23 mouse cellular contexts compared by ENCODE assay signal in the genomic region with DNA sequence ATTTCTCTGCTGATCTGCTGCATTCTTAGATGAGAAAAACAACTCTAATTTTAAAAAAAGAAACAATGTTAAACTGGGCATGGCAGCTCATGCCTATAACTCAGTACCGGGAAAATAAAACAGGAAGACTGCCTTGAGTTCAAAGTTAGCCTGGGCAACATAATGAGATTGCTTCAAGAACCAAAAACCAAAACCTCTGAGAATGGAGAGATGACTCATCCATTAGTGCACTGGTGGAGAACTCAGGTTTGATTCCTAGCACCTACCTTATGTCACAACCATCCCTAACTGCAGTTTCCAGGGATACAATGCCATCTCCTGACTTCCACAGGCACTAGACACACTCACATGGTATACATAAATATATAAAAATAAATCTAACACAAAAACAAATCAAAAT. TPM values are rescaled to one million over a fixed set of nuclear protein-coding genes. Genes with fewer than 3 reads are reported as not detected.
DNase-seq lines count a peak whose midpoint lies in the region; ATAC-seq and TF ChIP-seq lines count a peak whose summit lies in the region.
"Had no signal": no experiment of that assay in that cellular context is flagged by ENCODE, and none has a peak within 500 bp of the region (broad histone marks: within the 10 kb centered on the region; RNA-seq: fewer than 3 reads in every experiment).

No protein-coding gene starts in this region.

- peak; percentile 38; the same call in 1 of the 2 replicates for TF ChIP-seq EP300 in CH12.LX (IDR thresholded peaks at IDR 0.05; ENCODE audit: low read length)

- no peak overlapping the region for H3K4me3 ChIP-seq in CH12.LX (replicated peaks in 1 of 3; ENCODE audit: low read depth in 2 of 3, low read length in 2 of 3, poor library complexity in 1 of 3)

- in situ Hi-C loops in CH12.LX (cut with MboI; ENCODE audit: low pct_ligation_motif_present, low pct_unique_long_range_greater_than_20kb, low sequenced_read_pairs) = no loop called here

- no peak overlapping the region for H3K9ac ChIP-seq in CH12.LX (ENCODE audit: insufficient read depth, low read depth)

- TF ChIP-seq RAD21 in CH12.LX (IDR thresholded peaks at IDR 0.05; ENCODE audit: low read depth, low read length) = no peak

- no peak for TF ChIP-seq CTCF in CH12.LX (conservative IDR thresholded peaks at IDR 0.05 in 1 of 2, IDR thresholded peaks at IDR 0.05 in 1 of 2; ENCODE audit: low read depth in 2 of 2, low read length in 2 of 2)

- DNase-seq in 416B (ENCODE audit: low read depth) = peak; percentile 43
- peak; percentile 24 for DNase-seq in CH12.LX (ENCODE audit: extremely low read depth)
- peak; percentile 32 for DNase-seq in induced T-regulatory cell, adult 2 months (ENCODE audit: low read depth)
- no peak for DNase-seq in gastrocnemius, postnatal 10 days
- no peak for DNase-seq in right cerebral cortex, adult 2 months (ENCODE audit: low spot score in 2 of 2)
- DNase-seq in gastrocnemius, adult 18-20 months (ENCODE audit: low spot score) = no peak
- DNase-seq: adrenal gland, adult 2 months; adrenal gland, adult 8-10 months; adrenal gland, postnatal 10 days; adrenal gland, postnatal 14 days; adrenal gland, postnatal 25 days; adrenal gland, postnatal 36 days; B cell, adult 2 months; cerebellum, adult 11 months; cerebellum, adult 11-12 months; cerebellum, adult 18-20 months; cerebellum, adult 2 months had no signal

- peaks cover 36% of the 10 kb centered on the region for H3K79me2 ChIP-seq in CH12.LX (replicated peaks; ENCODE audit: control insufficient read depth, extremely low read depth, insufficient read depth, poor library complexity, severe bottlenecking)

- no peak overlapping the region for H3K27ac ChIP-seq in CH12.LX (ENCODE audit: insufficient read depth, low read depth)

- H3K27me3 ChIP-seq in CH12.LX (replicated peaks) = no peaks in the 10 kb centered on the region
- H3K27me3 ChIP-seq: Patski had no signal

- dilution Hi-C loops in CH12.LX (cut with MboI; ENCODE audit: extremely low pct_ligation_motif_present, extremely low pct_unique_long_range_greater_than_20kb, low sequenced_read_pairs) = no loop called here

- no peaks in the 10 kb centered on the region for H3K9me3 ChIP-seq in CH12.LX (replicated peaks; ENCODE audit: low read length)
- H3K9me3 ChIP-seq: G1E had no signal

- peak overlapping the region; percentile 61; the same call in 1 of the 2 replicates for H3K4me2 ChIP-seq in CH12.LX (ENCODE audit: insufficient read depth, low read depth, poor library complexity, severe bottlenecking)

- peaks cover 2 to 36% of the 10 kb centered on the region in 2 experiments; a peak in 3 of 4 replicates for H3K4me1 ChIP-seq in CH12.LX (ENCODE audit: control insufficient read depth in 1 of 2, insufficient read depth in 2 of 2)

- peak; percentile 35 for ATAC-seq in inflammation-experienced regulatory T-cells, adult 6 months
- no peak for ATAC-seq in erythroid progenitor cell, adult 5-6 weeks (replicated peaks; ENCODE audit: low FRiP score, poor library complexity, severe bottlenecking)
- ATAC-seq: activated CD4-positive, CD25-positive, alpha-beta regulatory T cell, adult 4 months; CD4-positive, CD25-positive, alpha-beta regulatory T cell, adult 4 months; Patski had no signal

- no peak for TF ChIP-seq POLR2A in CH12.LX (IDR thresholded peaks at IDR 0.05; ENCODE audit: low read depth, low read length)

- H3K36me3 ChIP-seq in CH12.LX (replicated peaks in 1 of 2; ENCODE audit: control insufficient read depth in 1 of 2, insufficient read depth in 1 of 2, low read length in 1 of 2) = peaks cover 0 to 13% of the 10 kb centered on the region in 2 experiments

TF ChIP-seq in CH12.LX, 34 proteins besides CTCF, POLR2A, EP300 and RAD21:
- TF ChIP-seq SMC3 (IDR thresholded peaks at IDR 0.05; ENCODE audit: low read depth, low read length) = no peak
- TF ChIP-seq MEF2A (IDR thresholded peaks at IDR 0.05; ENCODE audit: borderline replicate concordance, low read depth, low read length) = peak; percentile 27; the same call in 1 of the 2 replicates
- TF ChIP-seq PAX5 (IDR thresholded peaks at IDR 0.05; ENCODE audit: low read length) = no peak
- peak; percentile 57; the same call in 1 of the 2 replicates for TF ChIP-seq JUN (IDR thresholded peaks at IDR 0.05; ENCODE audit: insufficient read depth, low read depth, low read length)
- no peak for TF ChIP-seq ZC3H11A (IDR thresholded peaks at IDR 0.05; ENCODE audit: low read depth, low read length)
- TF ChIP-seq IRF4 (IDR thresholded peaks at IDR 0.05; ENCODE audit: low read depth, low read length) = peak; percentile 65; the same call in 1 of the 2 replicates
- TF ChIP-seq JUND (conservative IDR thresholded peaks at IDR 0.05; ENCODE audit: low read depth, low read length) = peak; percentile 69
- TF ChIP-seq GABPA (IDR thresholded peaks at IDR 0.05; ENCODE audit: insufficient replicate concordance, low read depth, low read length) = no peak
- TF ChIP-seq BHLHE40 (IDR thresholded peaks at IDR 0.05; ENCODE audit: low read depth, low read length) = no peak
- no peak for TF ChIP-seq KAT2A (IDR thresholded peaks at IDR 0.05; ENCODE audit: insufficient replicate concordance, low read length)
- TF ChIP-seq NRF1 (IDR thresholded peaks at IDR 0.05; ENCODE audit: low read depth, low read length) = no peak

RNA-seq across cellular contexts. Expression of a gene that starts 17.8 kb away (rescaled TPM):
- total RNA-seq in CH12.LX (2012; rRNA removed) = 16.9 and 23.9 TPM in 2 replicates
- total RNA-seq in CH12.LX (2014; rRNA removed) = 25.7 and 28.8 TPM in 2 replicates
- 54.0 and 54.9 TPM in 2 replicates for polyA plus RNA-seq in CH12.LX (2012; ENCODE audit: insufficient read length, low read depth)
- 10 to 100 TPM; 24.3 to 36.3 (median 28.2) TPM for polyA plus RNA-seq in inflammation-experienced regulatory T-cells, adult 6 months (2017; shearing (Covaris generic))
- total RNA-seq in erythroid progenitor cell, adult 5-6 weeks (2015; ENCODE audit: low replicate concordance) = 42.5 and 48.2 TPM in 2 replicates
- 35.3 and 46.0 TPM in 2 replicates for total RNA-seq in erythroid progenitor cell, adult 5-6 weeks (2017; ENCODE audit: low replicate concordance)
- 10 to 100 TPM; 64.7 to 65.1 TPM for total RNA-seq in gastrocnemius, postnatal 10 days (2021)
- total RNA-seq in gastrocnemius, adult 18-20 months (2021) = 100 to 1,000 TPM; 122 to 133 TPM

Comparison
In these comparisons a context has a peak if more than half of its experiments do, and no peak if none do; other contexts are left out.
1. DNase-seq: peak in 416B (single experiment), CH12.LX (single experiment) and induced T-regulatory cell, adult 2 months (single experiment); none in gastrocnemius, postnatal 10 days (single experiment), right cerebral cortex, adult 2 months (0 of 2) and gastrocnemius, adult 18-20 months (single experiment).